Mouse (Mus musculus): ENCODE results near the gene Cabp1. TPM values are rescaled to one million over a fixed set of nuclear protein-coding genes. Genes with fewer than 3 reads are reported as not detected.

Cabp1 gene
- polyA plus RNA-seq, 1 experiment from 2014 or later = 1.2 TPM

GRCm38 (mm10) chr5:115212451-115212850 is 18.3 kb upstream of the Cabp1 start:
- no peak overlapping the region for H3K27ac ChIP-seq
- no peak overlapping the region for H3K4me3 ChIP-seq (replicated peaks; ENCODE audit: low read depth, low read length)
- H3K4me1 ChIP-seq (replicated peaks; ENCODE audit: insufficient read depth, low read length) = no peaks in the 10 kb centered on the region
- no peak for ATAC-seq (replicated peaks; ENCODE audit: low FRiP score, low read depth)
- no peak overlapping the region for H3K4me2 ChIP-seq (ENCODE audit: low read length)
- DNase-seq (ENCODE audit: low spot score) = no peak
- no peak overlapping the region for H3K9ac ChIP-seq (ENCODE audit: low read depth, low read length)
- no peaks in the 10 kb centered on the region for H3K9me3 ChIP-seq (replicated peaks; ENCODE audit: low read length)
- H3K36me3 ChIP-seq (ENCODE audit: insufficient read depth, low read length) = no peaks in the 10 kb centered on the region
- 79% methylated on average over 9 of the region's 9 CpGs for WGBS
- no peak for TF ChIP-seq CTCF (IDR thresholded peaks at IDR 0.05; ENCODE audit: low read depth)
- no peaks in the 10 kb centered on the region for H3K27me3 ChIP-seq (ENCODE audit: insufficient read depth, low read length)

DNA sequence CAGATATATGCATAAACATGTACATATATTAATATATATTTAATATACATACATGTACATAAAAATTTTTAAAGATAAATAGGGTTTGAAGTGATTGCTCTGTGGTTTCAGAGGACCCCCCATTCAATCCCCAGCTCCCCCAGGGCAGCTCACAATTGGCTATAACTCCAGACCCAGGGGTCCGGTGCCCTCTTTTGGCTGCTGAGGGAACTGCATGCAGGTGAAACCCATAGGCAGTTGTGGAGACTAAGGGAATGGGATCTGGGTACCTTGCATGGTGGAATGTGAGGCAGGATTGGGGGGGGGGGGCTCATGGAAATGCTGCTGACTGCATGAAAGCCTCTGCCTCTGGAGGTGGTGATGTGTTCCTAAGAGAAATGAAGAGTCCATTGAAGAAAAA is 16.2 kb upstream of the Cabp1 start:
- H3K9ac ChIP-seq (ENCODE audit: low read depth, low read length) = no peak overlapping the region
- 14% methylated on average over 1 of the region's 1 CpGs for WGBS
- TF ChIP-seq CTCF (IDR thresholded peaks at IDR 0.05; ENCODE audit: low read depth) = peak; percentile 67
- H3K27ac ChIP-seq = no peak overlapping the region
- H3K4me3 ChIP-seq (replicated peaks; ENCODE audit: low read depth, low read length) = no peak overlapping the region
- no peak overlapping the region for H3K4me2 ChIP-seq (ENCODE audit: low read length)
- no peaks in the 10 kb centered on the region for H3K36me3 ChIP-seq (ENCODE audit: insufficient read depth, low read length)
- H3K4me1 ChIP-seq (replicated peaks; ENCODE audit: insufficient read depth, low read length) = no peaks in the 10 kb centered on the region
- ATAC-seq (replicated peaks; ENCODE audit: low FRiP score, low read depth) (no peak), DNase-seq (ENCODE audit: low spot score) (no peak)
- H3K27me3 ChIP-seq (ENCODE audit: insufficient read depth, low read length) = no peaks in the 10 kb centered on the region
- H3K9me3 ChIP-seq (replicated peaks; ENCODE audit: low read length) = no peaks in the 10 kb centered on the region

DNA sequence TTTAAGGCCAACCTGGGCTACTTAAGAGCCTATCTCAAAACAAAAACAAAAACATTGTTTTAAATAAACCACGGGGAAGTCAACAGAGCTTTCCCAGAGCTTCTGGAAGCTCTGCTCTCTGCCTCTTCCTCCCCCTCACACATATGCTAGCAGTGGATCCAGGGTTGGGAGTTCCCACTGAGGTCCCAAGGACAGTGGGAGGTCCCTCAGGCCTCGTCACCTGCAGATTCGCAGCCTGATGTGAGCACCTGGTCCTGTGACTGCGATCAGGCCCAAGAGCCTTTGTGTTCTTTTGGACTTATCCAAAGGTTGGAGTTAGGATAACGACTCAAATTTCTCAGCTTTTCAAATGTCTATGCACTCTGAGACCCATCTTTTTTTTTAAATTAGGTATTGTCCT is 14.4 kb upstream of the Cabp1 start:
- Histone ChIP-seq H3K4me3 (replicated peaks; ENCODE audit: low read depth, low read length) (no peak overlapping the region), H3K9me3 (replicated peaks; ENCODE audit: low read length) (no peaks in the 10 kb centered on the region), H3K9ac (ENCODE audit: low read depth, low read length) (no peak overlapping the region), H3K27me3 (ENCODE audit: insufficient read depth, low read length) (no peaks in the 10 kb centered on the region; the same call in 1 of the 2 replicates), H3K4me2 (ENCODE audit: low read length) (no peak overlapping the region), H3K27ac (no peak overlapping the region), H3K4me1 (replicated peaks; ENCODE audit: insufficient read depth, low read length) (0 out of 2 replicates have a peak, but pooled peaks cover 3% of the 10 kb centered on the region), H3K36me3 (ENCODE audit: insufficient read depth, low read length) (no peaks in the 10 kb centered on the region)
- TF ChIP-seq CTCF (IDR thresholded peaks at IDR 0.05; ENCODE audit: low read depth) = no peak
- ATAC-seq (replicated peaks; ENCODE audit: low FRiP score, low read depth) (no peak), DNase-seq (ENCODE audit: low spot score) (no peak)
- WGBS = 67% methylated on average over 5 of the region's 5 CpGs

- H3K9ac ChIP-seq (ENCODE audit: low read depth, low read length) = no peak overlapping the region
- H3K9me3 ChIP-seq (replicated peaks; ENCODE audit: low read length) = no peaks in the 10 kb centered on the region
- WGBS = 18% methylated on average over 9 of the region's 16 CpGs
- no peak overlapping the region for H3K27ac ChIP-seq
- H3K4me3 ChIP-seq (replicated peaks; ENCODE audit: low read depth, low read length) = no peak overlapping the region
- no peaks in the 10 kb centered on the region for H3K36me3 ChIP-seq (ENCODE audit: insufficient read depth, low read length)
- H3K27me3 ChIP-seq (ENCODE audit: insufficient read depth, low read length) = no peaks in the 10 kb centered on the region; the same call in 1 of the 2 replicates
- H3K4me2 ChIP-seq (ENCODE audit: low read length) = no peak overlapping the region
- DNase-seq (ENCODE audit: low spot score) (no peak), ATAC-seq (replicated peaks; ENCODE audit: low FRiP score, low read depth) (no peak)
- TF ChIP-seq CTCF (IDR thresholded peaks at IDR 0.05; ENCODE audit: low read depth) = no peak
- 0 out of 2 replicates have a peak, but pooled peaks cover 3% of the 10 kb centered on the region for H3K4me1 ChIP-seq (replicated peaks; ENCODE audit: insufficient read depth, low read length)
Measured at GRCm38 (mm10) chr5:115207892-115208291, 13.7 kb upstream of the Cabp1 start.

DNA sequence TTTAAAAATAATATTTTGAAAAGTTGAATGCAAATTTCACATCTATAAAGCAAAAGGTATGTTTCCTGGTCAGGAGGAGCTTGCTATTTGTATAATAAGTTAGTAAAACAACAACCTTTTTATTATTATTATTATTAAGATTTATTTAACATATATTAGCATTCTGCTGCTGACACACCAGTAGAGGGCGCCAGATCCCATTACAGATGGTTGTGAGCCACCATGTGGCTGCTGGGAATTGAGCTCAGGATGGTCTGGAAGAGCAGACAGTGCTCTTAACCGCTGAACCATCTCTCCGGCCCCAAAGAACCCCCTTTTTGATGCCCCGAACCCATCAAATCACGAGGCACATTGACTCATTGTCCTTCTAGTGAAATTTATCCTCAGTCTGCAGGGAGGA is 13.1 kb upstream of the Cabp1 start:
- Histone ChIP-seq H3K36me3 (ENCODE audit: insufficient read depth, low read length) (no peaks in the 10 kb centered on the region), H3K9me3 (replicated peaks; ENCODE audit: low read length) (no peaks in the 10 kb centered on the region), H3K4me2 (ENCODE audit: low read length) (no peak overlapping the region), H3K27me3 (ENCODE audit: insufficient read depth, low read length) (no peaks in the 10 kb centered on the region; the same call in 1 of the 2 replicates), H3K9ac (ENCODE audit: low read depth, low read length) (no peak overlapping the region), H3K4me1 (replicated peaks; ENCODE audit: insufficient read depth, low read length) (0 out of 2 replicates have a peak, but pooled peaks cover 3% of the 10 kb centered on the region), H3K27ac (no peak overlapping the region), H3K4me3 (replicated peaks; ENCODE audit: low read depth, low read length) (no peak overlapping the region)
- ATAC-seq (replicated peaks; ENCODE audit: low FRiP score, low read depth) (no peak), DNase-seq (ENCODE audit: low spot score) (no peak)
- 61% methylated on average over 5 of the region's 5 CpGs for WGBS
- TF ChIP-seq CTCF (IDR thresholded peaks at IDR 0.05; ENCODE audit: low read depth) = 0 out of 2 replicates have a peak, but pooled peaks have one; percentile 18

DNA sequence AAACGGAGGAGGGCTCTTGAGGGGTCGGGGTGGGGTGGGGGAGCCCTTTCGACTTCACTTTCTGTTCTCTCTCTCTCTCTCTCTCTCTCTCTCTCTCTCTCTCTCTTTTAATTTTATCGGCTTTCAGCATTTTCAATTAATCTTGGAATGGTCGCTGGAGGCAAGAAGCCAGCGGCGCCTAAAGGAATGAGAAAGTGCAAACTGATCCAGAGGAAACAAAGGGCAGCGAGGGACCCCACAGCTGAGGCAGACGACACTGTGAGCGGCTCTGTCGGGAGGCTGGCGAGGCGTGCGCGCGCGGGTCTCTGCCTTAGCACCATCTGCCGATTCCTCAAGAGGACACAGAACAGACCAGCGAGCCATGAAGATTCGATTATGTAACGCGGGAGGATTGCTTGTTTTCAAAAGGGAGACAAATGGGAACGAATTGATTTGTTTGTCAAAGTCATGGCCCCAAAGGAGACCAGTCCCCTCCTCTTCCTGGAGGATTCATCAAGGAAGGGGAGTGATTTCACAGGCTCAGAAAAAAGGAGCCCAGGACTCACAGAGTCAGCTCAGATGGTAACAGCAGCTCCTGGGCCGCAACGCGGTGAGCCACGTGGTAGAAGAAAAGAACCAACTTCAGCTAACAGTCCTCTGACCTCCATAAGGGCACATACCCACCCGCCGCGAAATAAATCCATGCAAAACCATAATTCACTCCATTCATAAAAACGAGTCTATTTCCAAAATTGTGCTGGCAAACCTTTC is 10.6 kb upstream of the Cabp1 start:
- H3K27ac ChIP-seq = no peak overlapping the region
- no peaks in the 10 kb centered on the region for H3K9me3 ChIP-seq (replicated peaks; ENCODE audit: low read length)
- H3K9ac ChIP-seq (ENCODE audit: low read depth, low read length) = peak overlapping the region; percentile 41
- H3K4me2 ChIP-seq (ENCODE audit: low read length) = peak overlapping the region; percentile 64
- ATAC-seq (replicated peaks; ENCODE audit: low FRiP score, low read depth) = no peak; the same call in 1 of the 2 replicates
- TF ChIP-seq CTCF (IDR thresholded peaks at IDR 0.05; ENCODE audit: low read depth) = no peak
- peak overlapping the region; percentile 31 for H3K4me3 ChIP-seq (replicated peaks; ENCODE audit: low read depth, low read length)
- WGBS = 3% methylated on average over 31 of the region's 31 CpGs
- H3K27me3 ChIP-seq (ENCODE audit: insufficient read depth, low read length) = no peaks in the 10 kb centered on the region; the same call in 1 of the 2 replicates
- no peaks in the 10 kb centered on the region for H3K36me3 ChIP-seq (ENCODE audit: insufficient read depth, low read length)
- DNase-seq (ENCODE audit: low spot score) = peak; percentile 58
- H3K4me1 ChIP-seq (replicated peaks; ENCODE audit: insufficient read depth, low read length) = 0 out of 2 replicates have a peak, but pooled peaks cover 3% of the 10 kb centered on the region

All from kidney, postnatal 0 days (tissue).